Mouse (Mus musculus): ENCODE data around the gene Ston2. TPM values are rescaled to one million over a fixed set of nuclear protein-coding genes. Genes with fewer than 3 reads are reported as not detected.

Ston2 gene
- total RNA-seq, 4 experiments from 2014 or later, result 5.7 to 12.5 (median 10.1) TPM

DNA sequence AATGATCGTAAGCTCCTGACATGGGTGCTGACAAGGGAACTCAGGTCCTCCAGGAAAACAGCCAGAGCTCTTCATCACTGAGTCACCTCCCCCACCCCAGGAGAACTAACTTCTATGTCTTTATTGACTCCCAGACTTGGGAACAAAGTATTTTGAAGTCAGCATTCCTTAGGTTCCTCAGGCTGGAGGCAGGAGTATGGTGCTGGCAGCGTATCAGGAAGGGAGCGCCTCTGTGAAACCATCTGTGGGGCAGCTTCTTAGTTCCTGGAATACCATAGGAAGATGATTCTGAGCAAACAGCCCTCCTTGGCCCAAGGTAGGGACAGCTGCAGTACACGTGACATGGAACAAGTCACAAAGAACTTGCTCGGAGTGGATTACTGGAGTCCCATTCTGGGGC lies 84.7 kb downstream of the Ston2 start:
- no peak for DNase-seq (ENCODE audit: low spot score)

DNA sequence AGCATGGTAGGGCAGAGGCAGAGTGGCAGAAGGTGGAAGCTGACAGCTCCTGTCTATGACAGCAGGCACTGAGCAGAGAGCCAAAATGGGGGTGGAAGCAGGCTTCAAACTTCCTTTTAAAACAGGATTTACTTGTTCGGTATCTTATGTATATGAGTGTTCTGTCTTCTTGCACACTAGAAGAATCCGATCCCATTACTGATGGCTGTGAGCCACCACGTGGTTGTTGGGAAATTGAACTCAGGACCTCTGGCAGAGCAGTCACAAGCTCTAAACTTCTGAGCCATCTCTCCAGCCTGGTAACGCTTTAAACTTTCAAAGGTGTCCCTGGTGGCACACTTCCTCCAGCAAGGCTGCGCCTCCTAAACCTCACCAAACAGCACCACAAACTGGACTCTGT lies 85.4 kb downstream of the Ston2 start:
- no peak for DNase-seq (ENCODE audit: low spot score)

DNA sequence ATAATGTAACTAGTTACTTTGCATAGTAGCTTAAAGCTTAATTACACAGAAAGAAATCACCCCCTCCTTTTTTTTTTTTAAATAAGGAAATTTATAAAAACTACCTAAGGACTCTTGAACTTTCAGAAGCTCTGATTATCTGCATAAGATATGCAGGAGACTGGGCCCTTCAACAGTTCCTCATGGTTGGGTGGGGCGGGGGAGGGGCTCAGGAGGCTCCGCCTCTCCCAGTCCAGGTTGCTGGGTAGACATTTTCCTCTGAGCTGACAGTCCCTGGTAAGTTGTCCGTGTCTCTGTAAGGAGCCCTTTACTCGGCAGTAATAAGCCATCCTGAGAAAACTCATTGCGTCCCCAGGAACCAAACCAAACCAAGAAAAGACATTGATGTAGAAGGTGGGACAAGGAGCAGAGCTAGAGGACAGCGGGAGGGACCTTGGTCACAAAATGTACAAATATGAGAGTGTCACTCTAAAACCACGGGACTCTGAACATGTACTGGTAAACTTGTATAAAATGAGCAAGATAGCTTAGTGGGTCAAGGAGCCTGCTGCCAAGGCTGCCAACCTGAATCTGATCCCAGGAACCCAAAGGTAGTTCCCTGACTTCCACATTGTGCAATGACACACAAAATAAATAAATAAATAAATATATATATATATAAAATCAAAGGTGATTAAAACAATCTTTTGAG lies 88.6 kb downstream of the Ston2 start:
- no peak for DNase-seq (ENCODE audit: low spot score)

DNA sequence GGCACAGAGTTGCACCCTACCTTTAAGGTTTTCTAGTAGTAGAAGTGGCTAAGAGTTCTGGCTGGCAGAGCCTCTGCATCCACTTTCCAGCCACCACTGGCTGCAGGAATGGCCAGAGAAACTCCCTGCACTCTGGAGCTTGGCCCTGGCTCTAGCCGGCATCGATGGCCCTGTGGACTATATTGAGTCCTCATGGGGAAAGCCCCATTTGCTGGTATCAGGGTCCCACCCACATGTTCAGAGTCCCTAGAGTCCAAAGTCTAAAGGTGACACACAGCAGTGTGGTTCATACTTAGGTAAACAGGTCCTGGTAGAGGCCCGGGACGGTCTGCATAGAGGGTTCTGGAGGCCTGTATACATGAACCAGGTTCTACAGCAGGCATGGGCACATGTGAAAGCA lies 92.0 kb downstream of the Ston2 start:
- no peak for DNase-seq (ENCODE audit: low spot score)

DNA sequence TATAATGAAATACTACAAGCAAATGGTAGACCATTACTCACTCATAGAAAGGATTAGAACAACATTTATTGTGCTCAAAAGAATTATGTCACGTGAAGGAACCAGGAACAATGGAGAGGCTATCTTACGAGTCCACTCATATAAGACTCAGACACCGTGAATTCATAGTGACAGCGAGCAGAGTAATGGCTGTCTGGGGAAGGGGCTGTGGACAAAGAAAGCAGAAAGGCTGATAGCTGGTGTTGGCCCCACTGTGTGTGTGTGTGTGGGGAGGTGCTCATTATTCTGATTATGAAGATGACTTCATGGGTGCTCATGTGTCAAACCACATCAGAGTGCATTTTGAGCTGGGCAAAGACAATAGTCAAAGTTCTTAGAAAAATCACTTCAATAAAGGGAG lies 92.4 kb downstream of the Ston2 start:
- DNase-seq (ENCODE audit: low spot score), result no peak

DNA sequence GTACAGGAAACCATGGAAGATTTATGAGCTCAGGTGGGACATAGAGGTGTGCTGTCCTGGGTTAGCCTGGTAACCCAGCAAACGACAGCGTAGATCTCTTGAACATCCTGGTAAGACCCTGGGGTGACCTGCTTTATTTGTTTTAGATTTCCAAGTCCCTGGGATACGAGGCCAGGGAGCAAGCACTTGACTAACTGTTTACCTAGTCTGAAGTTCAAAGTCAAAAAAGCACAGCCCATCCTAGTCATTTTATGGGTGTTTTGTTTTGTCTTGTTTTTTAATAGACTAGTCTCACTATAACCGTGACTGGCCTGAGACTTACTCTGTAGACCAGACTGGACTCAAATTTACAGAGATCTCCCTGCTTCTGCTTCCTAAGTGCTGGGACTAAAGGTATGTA lies 93.4 kb downstream of the Ston2 start:
- no peak for DNase-seq (ENCODE audit: low spot score)

DNA sequence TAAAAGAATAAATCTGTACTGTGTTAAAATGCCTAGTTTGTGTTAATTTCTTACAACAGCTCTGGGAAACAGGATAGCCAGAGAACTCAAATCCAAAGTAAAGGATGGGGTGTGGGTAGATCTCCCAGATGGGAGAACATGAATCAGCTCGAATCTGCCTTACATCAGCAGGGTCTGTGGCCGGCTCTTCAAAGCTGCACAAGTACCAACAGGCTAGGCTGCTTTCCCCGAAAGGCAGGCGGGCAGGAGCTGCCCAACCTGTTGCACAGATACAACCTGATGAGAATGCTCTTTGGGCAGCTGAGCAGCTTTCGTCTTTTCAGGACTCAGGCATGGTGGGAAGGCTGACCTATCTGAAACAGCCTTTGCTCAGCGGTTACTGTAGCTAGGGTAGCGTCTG lies 94.6 kb downstream of the Ston2 start:
- no peak for DNase-seq (ENCODE audit: low spot score)

DNA sequence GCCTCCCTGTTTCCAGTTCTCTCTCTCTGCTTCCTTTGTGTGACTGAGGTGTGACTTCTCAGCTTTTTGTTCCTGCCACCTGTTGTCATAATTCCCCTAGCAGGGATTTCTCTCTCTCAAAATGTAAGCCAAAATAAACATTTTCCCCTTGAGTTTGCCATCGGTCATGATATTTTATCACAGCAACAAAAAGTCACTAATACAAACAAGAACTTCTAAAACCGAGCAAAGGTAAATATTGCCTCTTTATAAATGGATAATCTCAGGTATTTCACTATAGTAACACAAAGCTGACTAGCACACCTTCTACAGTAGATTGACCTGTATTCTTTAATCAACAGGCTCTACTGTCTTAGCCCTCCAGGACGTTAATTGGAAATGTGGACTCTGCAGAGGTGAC lies 95.2 kb downstream of the Ston2 start:
- no peak for DNase-seq (ENCODE audit: low spot score)

DNA sequence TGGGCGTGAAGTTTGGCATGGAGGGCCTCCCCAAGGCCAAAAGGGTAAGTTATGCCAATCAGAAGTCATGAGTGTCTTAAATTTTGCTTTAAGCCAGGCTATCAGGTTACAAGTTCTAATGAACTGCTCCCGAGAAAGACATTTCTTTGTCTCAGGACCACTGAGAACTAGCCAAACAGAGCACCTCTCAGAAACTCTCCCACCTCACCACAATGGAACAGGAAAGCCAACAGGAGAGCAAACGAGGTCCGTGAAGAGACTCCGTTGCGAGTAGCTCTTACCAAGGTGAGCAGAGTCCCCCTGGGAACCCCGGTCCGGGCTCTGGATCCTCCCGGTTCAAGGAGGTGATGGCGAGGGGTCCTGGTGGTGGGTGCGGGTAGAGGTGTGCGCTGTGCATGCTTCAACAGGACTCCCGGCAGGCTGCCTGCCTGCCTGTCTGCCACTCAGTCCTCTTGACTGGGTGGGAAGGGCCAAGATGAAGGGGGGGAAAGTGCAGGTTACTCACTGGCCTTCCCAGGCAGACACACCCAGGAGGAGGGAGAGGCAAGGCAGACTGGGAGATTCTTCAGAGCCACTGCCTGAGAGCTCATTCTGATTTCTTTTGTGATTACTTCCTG lies 102.4 kb downstream of the Ston2 start:
- no peak for DNase-seq (ENCODE audit: low spot score)

DNA sequence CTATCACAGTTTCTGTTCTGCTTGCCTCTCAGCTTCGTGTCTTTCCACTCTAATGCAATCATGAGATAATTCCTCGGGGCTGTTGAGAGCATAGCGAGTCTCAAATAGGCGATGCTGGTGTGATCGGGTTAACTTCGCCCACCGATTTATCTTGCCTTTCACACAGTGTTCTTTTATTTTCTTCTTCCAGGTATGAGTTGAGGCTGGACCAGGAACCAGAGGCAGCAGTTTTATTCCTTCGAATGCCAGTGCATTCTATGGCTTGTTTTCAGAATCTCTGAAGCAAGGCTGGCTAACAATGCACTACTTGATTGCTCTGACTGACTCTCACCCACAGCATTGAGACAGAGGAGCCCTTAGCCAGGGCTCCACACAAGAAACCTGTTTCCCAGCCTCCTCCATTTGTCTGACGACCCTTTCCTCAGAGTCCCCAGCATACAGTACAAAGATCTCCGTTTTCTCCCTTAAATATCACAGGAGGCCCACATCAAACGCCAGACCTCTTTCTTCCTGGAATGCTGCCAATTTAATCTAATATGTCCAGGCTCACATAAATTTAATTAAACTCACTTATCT lies 103.3 kb downstream of the Ston2 start:
- no peak for DNase-seq (ENCODE audit: low spot score)

DNA sequence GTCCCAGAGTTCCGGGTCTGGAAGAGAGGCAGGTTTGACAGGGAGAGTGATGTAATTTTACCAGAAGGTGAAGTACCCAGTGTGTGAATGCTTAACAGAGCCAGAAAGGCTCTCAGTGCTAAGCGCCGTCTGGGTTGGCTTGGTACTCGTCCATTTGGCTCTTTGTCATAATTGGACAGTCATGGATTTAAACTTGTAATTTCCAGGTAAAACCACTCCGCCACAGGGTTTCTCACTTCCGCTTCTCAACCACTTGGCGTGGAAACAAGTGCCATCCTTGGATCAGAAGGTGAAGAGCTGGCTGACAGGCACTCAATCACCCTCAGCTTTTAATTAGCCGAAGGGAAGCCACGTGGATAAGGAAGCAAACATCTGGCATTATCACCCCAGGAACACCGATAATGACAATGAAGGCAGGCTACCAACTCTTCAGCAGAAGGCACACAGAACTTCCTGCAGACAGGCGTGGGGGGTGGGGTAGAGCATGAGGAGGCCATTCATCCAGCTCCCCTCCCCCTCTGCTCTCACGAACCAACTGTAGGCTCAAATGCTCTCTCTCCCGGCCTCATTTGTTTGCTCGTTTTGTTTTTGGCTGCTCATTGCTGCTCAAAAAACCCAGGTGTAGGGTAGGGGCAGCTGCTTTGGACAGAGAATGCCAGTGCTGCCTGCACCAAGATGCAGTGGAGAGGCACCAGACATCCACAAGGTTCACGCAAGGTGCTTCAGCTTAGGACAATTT lies 103.9 kb downstream of the Ston2 start:
- DNase-seq (ENCODE audit: low spot score), result no peak

DNA sequence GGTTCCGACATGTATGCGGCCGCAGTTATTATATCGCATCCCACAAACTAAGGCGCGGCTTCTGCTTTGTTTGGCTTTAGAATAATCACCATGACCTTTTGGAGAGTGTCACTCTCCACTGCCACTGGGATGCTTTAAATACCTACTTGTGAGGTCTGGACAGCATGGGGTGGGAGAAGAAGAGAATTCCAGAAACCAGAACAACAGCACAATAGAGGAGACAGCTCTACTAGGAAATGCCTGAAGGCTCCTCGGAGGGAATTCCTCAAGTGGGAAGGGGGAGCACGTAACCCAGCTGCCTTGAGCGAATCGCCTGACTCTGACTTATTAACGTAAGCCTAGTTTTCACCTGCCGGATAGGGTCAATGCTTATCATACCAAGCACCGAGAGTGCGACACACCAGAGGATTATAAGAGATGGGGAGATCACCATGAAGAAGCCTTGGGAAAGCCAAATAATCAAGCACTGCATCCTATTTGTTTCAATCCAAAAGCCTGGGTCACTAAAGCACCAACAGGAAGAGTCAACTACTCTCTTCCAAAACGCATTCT lies 104.6 kb downstream of the Ston2 start:
- no peak for DNase-seq (ENCODE audit: low spot score)

DNA sequence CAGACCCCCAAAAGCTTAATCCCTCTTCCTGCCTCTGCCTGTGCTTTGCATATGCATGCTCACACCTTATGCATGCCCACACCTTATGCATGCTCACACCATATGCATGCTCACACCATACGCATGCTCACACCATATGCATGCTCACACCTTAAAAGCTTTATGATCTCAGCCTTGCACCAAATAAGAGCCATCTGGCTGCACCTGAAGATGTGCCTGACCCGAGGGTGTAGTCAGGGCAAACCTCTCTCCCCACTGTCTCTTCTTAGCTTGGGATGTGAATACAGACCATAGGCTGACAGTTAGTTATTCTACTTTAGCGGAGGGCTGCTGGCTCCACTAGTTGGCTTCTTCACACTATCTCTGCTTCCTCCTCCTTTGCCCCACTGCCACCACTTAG lies 105.1 kb downstream of the Ston2 start:
- no peak for DNase-seq (ENCODE audit: low spot score)

DNA sequence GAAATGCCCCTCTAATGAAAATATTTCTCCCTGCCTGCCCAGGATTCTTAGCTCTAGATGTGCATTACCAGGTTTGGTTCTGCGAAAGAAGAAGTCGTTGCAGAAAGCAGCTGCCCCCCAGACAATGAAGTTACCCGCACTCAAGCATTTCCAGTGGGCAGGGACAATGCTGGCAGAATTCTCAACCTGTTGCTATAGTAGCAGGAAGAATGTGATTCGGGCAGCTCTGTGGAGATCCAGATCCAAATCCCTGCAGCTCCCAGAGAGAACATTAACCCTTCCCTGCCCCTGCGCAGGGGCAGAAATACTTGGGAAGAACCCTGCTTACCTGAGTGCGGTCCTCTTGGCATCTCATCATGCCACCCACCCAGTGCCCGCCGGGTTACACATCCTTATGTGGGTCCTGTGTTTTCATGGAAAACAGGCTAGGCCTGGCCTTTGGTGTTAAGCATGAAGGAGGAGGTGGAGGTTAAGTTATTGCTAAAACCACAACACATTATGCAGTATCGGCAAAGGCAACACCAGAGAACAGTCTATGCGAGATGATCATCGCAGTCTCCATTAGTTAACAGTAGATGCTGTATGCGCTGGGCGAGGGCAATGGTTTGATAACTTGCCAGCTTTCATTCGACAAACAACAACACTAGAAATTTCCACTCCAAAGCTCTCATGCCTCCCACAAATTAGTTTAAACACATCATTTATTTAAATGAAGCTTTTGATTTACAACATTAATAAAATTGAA lies 108.7 kb downstream of the Ston2 start:
- DNase-seq (ENCODE audit: low spot score), result no peak

DNA sequence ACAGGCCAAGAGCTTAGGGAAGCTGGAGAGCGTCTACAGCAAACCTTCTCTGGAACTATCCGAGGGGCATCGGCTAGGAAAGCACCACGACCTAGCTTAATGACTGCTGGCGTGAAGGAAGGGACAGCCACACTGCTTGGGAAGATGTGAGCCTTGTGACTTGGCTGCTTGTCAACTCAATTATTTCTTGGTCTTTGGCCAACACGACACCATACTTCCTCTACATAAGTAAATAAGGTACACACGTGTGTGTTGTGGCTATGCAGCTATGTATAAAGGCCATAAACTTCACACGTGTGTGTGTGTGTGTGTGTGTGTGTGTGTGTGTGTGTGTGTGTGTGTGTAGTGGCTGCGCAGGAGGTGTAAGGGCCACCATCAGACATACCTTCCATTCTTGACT lies 112.2 kb downstream of the Ston2 start:
- no peak for DNase-seq (ENCODE audit: low spot score)

DNA sequence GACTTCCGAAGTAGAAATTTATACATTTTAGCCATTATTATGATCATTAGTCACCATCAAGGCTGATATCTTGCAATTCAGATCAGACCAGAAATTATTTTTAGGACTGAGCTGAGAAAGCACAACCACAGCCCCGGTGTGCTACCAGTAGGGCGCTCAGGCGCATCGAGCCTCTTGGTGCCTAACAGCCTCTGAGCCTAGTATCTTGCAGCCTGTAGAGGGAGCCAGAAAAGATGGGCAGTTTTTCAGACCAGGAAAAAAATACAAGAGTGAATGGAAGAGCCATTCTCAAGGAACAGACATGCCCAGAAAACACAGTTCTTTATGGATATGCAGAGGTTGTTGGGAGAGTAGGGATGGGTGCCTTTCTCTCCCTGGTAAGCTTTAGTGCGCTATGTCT lies 115.0 kb downstream of the Ston2 start:
- DNase-seq (ENCODE audit: low spot score), result no peak

DNA sequence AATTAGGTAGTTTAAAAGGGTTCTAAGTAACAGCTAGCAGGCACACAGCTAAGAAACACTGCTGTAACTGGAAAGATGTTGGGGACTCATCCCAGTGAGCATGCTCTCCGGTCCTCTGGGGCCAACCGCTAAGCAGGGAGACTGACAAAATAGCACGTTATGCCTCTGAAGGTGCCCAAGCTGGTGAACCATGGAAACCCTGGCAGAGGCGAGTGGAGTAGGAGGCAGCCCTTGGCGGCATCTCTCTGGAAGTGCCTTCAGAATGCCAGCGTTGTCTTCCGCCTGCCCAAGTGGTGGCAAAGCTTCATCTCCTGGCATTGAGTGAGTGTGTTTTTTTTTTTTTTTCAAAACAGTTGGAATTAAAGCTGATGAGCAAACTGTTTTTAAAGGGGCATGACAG lies 115.7 kb downstream of the Ston2 start:
- no peak for DNase-seq (ENCODE audit: low spot score)

DNA sequence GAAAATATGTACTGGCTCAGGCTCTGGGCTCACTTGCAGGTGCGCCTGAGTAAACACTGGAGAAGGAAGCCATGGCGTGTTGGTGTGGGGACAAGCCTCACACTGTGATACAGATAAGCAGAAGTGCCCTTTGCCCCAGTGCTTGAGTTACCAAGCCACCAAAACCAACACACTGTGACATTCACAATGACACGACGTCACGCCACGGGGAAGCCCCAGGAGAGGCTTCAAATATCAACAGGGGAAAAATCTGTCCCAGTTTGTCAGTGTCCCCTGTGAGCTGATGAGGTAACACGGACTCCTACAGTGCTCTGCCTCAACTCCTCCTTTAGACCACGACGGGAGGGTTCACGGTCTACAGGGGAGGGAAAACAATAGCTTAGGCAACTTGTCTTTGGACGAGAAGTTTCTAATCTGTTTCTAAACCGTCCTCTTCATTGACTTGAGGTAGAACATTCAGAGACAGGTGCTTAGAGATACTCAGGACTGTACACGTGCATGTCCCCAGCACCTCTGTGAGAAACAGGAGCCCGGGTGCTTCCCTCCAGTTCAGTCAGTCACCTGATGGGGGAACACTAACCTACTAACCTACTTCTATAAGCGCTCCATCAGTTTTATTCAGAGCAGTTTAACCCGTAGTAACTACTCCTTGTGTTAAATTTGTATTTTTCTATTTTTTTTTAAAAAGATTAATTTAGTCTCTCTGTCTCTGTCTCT lies 119.5 kb downstream of the Ston2 start:
- DNase-seq (ENCODE audit: low spot score), result no peak

DNA sequence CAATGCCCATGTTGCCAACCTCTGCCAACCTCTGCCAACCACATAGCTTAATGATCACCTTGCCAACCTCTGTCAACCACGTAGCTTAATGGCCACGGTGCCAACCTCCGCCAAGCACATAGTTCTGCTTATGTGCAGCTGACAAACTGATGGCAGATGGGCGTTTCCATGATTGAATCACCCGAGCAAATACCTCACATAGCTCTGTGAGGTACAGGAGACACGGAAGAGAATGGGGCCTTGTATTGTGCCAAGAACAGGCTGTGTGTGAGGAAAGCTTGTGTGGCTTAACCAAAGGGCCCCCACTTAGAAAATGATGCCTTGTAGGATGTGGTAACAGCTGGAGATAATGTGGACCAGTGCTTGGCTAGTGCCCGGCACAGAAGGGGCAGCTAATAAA lies 120.4 kb downstream of the Ston2 start:
- DNase-seq (ENCODE audit: low spot score), result no peak

DNA sequence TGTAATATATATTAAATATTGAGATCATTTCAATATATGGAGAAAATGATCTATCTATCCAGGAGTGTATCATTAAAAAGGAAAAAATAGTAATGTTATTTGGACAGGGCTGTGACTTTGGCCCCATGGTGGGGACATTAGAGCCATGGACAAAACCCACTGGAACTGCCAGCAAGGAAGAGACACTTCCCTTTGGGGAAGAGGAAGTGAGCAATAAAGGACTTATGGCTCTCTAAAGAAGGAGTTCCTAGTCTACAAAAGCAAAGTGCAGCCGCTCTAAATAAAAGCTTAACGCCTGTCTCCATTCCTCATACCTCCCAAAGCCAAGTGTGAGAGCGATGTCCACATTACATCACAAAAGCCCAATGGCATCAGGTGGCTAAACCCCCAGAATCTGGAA lies 121.6 kb downstream of the Ston2 start:
- DNase-seq (ENCODE audit: low spot score), result no peak

DNA sequence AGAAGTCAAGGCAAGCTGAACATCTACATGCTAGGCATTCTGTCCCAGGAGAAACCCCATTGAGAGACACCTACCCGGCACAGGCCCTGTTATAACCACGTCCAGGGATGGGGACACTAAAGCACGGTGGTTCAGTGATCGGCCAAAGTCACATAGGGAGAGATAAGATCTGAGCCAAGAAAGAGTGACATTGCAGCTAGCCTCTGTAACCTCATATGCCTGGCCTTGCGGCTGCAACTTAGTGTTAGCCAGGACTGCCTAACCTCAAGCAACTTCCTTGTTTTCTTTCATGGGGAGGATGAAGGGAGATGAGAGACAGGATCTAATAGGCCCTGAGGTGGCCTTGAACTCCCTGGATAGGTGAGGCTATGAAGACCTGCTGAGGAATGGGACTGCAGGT lies 122.8 kb downstream of the Ston2 start:
- DNase-seq (ENCODE audit: low spot score), result no peak

Measured in heart, adult 8-10 months (tissue).